In the genomic region with DNA sequence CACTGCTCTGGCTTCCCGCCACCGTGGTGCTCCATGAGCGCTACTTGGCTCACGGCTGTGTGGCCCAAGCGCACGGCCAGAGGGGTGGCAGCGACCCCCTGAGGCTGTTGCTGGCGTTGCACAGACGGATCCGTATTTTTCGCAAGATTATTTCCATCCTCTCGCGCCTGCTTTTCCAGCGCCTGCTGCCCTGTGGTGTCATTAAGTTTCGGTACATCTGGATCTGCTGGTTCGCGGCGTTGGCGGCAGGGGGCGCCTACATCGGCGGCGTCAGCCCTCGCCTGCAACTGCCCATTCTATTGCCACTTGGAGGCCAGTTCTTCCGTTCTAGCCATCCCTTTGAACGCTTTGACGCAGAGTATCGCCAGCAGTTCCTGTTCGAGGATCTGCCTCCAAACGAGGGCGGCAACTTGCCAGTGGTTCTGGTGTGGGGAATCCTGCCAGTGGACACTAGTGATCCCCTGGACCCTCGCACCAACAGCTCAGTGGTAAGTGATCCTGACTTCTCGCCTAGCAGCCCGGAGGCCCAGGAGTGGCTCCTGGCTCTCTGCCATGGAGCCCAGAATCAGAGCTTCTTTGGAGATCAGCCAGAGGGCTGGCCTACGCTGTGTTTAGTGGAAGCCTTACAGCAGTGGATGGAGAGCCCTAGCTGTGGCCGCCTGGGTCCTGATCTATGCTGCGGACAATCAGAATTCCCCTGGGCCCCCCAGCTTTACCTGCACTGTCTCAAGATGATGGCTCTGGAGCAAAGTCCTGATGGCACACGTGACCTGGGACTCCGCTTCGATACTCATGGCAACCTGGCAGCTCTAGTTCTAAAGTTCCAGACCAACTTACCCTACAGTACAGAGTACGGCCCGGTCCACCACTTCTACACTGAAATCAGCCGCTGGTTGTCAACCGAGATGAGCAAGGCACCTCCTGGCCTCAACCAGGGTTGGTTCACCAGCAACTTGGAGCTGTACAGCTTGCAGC, we compare ENCODE assay signal across 8 mouse cellular contexts. TPM values are rescaled to one million over a fixed set of nuclear protein-coding genes. Genes with fewer than 3 reads are reported as not detected.
DNase-seq lines count a peak whose midpoint lies in the region; ATAC-seq and TF ChIP-seq lines count a peak whose summit lies in the region.

No protein-coding gene starts in this region.

- peak; percentile 72 for DNase-seq in urinary bladder, postnatal 14 days (ENCODE audit: low spot score)
- no peak for DNase-seq in urinary bladder, postnatal 10 days (ENCODE audit: low spot score)
- DNase-seq in embryo, embryonic 9.5 days (ENCODE audit: extremely low spot score): peak; percentile 68
- DNase-seq in limb, embryonic 14.5 days (ENCODE audit: low spot score): peak; percentile 47
- peak; percentile 70 for DNase-seq in midbrain, embryonic 14.5 days
- peak; percentile 57 for DNase-seq in splenic B cell, adult 2 months (ENCODE audit: low read depth, low spot score)

- H3K9ac ChIP-seq in intestine, postnatal 0 days (ENCODE audit: low read depth, low read length): 0 out of 2 replicates have a peak overlapping the region, but pooled peaks have one; percentile 11
- H3K9ac ChIP-seq in limb, embryonic 14.5 days (ENCODE audit: low read depth, low read length, severe bottlenecking): no peak overlapping the region
- no peak overlapping the region for H3K9ac ChIP-seq in midbrain, embryonic 14.5 days (replicated peaks; ENCODE audit: low read length)

- no peaks in the 10 kb centered on the region; the same call in 1 of the 2 replicates for H3K4me1 ChIP-seq in intestine, postnatal 0 days (replicated peaks; ENCODE audit: control insufficient read depth, insufficient read depth, low read length)
- no peaks in the 10 kb centered on the region for H3K4me1 ChIP-seq in limb, embryonic 14.5 days (ENCODE audit: control insufficient read depth, insufficient read depth, low read length)
- no peaks in the 10 kb centered on the region for H3K4me1 ChIP-seq in midbrain, embryonic 14.5 days (ENCODE audit: control insufficient read depth, insufficient read depth, low read length)

- peak; percentile 76 for ATAC-seq in granulocyte monocyte progenitor cell, adult 5-6 weeks (replicated peaks; ENCODE audit: poor library complexity, severe bottlenecking)
- peak; percentile 65 for ATAC-seq in intestine, postnatal 0 days
- ATAC-seq in limb, embryonic 14.5 days (ENCODE audit: low FRiP score, low read depth): peak; percentile 37; the same call in 1 of the 2 replicates
- ATAC-seq in midbrain, embryonic 14.5 days (ENCODE audit: low FRiP score, low TSS enrichment): 0 out of 2 replicates have a peak, but pooled peaks have one; percentile 32

- peak overlapping the region; percentile 21 for H3K27ac ChIP-seq in intestine, postnatal 0 days (ENCODE audit: low read depth, low read length)
- H3K27ac ChIP-seq in limb, embryonic 14.5 days (replicated peaks; ENCODE audit: low read depth, low read length): no peak overlapping the region
- no peak overlapping the region for H3K27ac ChIP-seq in midbrain, embryonic 14.5 days (replicated peaks; ENCODE audit: low read depth, low read length)

- peak overlapping the region; percentile 60 for H3K4me2 ChIP-seq in intestine, postnatal 0 days (replicated peaks; ENCODE audit: low read depth)
- H3K4me2 ChIP-seq in limb, embryonic 14.5 days (replicated peaks; ENCODE audit: low read depth, low read length, severe bottlenecking): peak overlapping the region; percentile 39
- H3K4me2 ChIP-seq in midbrain, embryonic 14.5 days (ENCODE audit: low read length): peak overlapping the region; percentile 6; the same call in 1 of the 2 replicates

- WGBS in intestine, postnatal 0 days: 22% methylated on average over 44 of the region's 44 CpGs
- WGBS in limb, embryonic 14.5 days: 25% methylated on average over 44 of the region's 44 CpGs
- WGBS in midbrain, embryonic 14.5 days: 24% methylated on average over 44 of the region's 44 CpGs

- no peaks in the 10 kb centered on the region for H3K36me3 ChIP-seq in intestine, postnatal 0 days (ENCODE audit: control insufficient read depth, insufficient read depth)
- no peaks in the 10 kb centered on the region for H3K36me3 ChIP-seq in limb, embryonic 14.5 days (ENCODE audit: control insufficient read depth, insufficient read depth, low read length)
- H3K36me3 ChIP-seq in midbrain, embryonic 14.5 days (ENCODE audit: control insufficient read depth, insufficient read depth, low read length): peaks cover 63% of the 10 kb centered on the region
- H3K36me3 ChIP-seq in splenic B cell, adult 2 months (ENCODE audit: control insufficient read depth, insufficient read depth, low read length, poor library complexity, severe bottlenecking): no peaks in the 10 kb centered on the region

- peak overlapping the region; percentile 12; the same call in 1 of the 2 replicates for H3K4me3 ChIP-seq in intestine, postnatal 0 days (ENCODE audit: low read depth, low read length)
- H3K4me3 ChIP-seq in limb, embryonic 14.5 days (replicated peaks; ENCODE audit: low read length): 0 out of 2 replicates have a peak overlapping the region, but pooled peaks have one; percentile 5
- H3K4me3 ChIP-seq in midbrain, embryonic 14.5 days (replicated peaks; ENCODE audit: low read depth, low read length): no peak overlapping the region

- no peaks in the 10 kb centered on the region for H3K9me3 ChIP-seq in intestine, postnatal 0 days (ENCODE audit: control insufficient read depth)
- H3K9me3 ChIP-seq in limb, embryonic 14.5 days (ENCODE audit: control insufficient read depth, low read length): no peaks in the 10 kb centered on the region
- H3K9me3 ChIP-seq in midbrain, embryonic 14.5 days (ENCODE audit: control insufficient read depth, low read length): no peaks in the 10 kb centered on the region

- TF ChIP-seq POLR2A in limb, embryonic 14.5 days (IDR thresholded peaks at IDR 0.05; ENCODE audit: borderline replicate concordance, extremely low read depth, insufficient read depth, insufficient read length): no peak

- TF ChIP-seq CTCF in intestine, postnatal 0 days (IDR thresholded peaks at IDR 0.05; ENCODE audit: low read depth): peak; percentile 86

- 0 out of 2 replicates have a peak, but pooled peaks cover 3% of the 10 kb centered on the region for H3K27me3 ChIP-seq in intestine, postnatal 0 days (replicated peaks; ENCODE audit: control insufficient read depth, insufficient read depth, low read length)
- H3K27me3 ChIP-seq in limb, embryonic 14.5 days (ENCODE audit: control insufficient read depth, insufficient read depth, low read length): no peaks in the 10 kb centered on the region; the same call in 1 of the 2 replicates
- no peaks in the 10 kb centered on the region for H3K27me3 ChIP-seq in midbrain, embryonic 14.5 days (ENCODE audit: control insufficient read depth, insufficient read depth, low read length)
- H3K27me3 ChIP-seq in splenic B cell, adult 2 months (ENCODE audit: control insufficient read depth, insufficient read depth, low read length, poor library complexity, severe bottlenecking): no peaks in the 10 kb centered on the region

RNA-seq across cellular contexts. Expression of gene Disp2, which starts 11.3 kb away (rescaled TPM):
- not detected in 2 replicates for total RNA-seq in granulocyte monocyte progenitor cell, adult 5-6 weeks (2014; fragmentation: Nextera tagmentation)
- not detected in 2 replicates for total RNA-seq in granulocyte monocyte progenitor cell, adult 5-6 weeks (2017)
- polyA plus RNA-seq in intestine, postnatal 0 days (2015; fragmentation: Nextera tagmentation; extraction: Ambion mirVana): 2.5 and 3.1 TPM in 2 replicates
- 0.16 and 0.17 TPM in 2 replicates for polyA plus RNA-seq in limb, embryonic 14.5 days (2012; rRNA removed)
- polyA plus RNA-seq in limb, embryonic 14.5 days (2014; fragmentation: Nextera tagmentation; extraction: Ambion mirVana): 0.03 TPM in 1 of 2 replicates, not detected in the other
- 49.8 and 50.4 TPM in 2 replicates for polyA plus RNA-seq in midbrain, embryonic 14.5 days (2014; fragmentation: Nextera tagmentation; extraction: Ambion mirVana)

RNA-seq across cellular contexts. Expression of gene Phgr1, which starts 18.3 kb away (rescaled TPM):
- not detected in 2 replicates for total RNA-seq in granulocyte monocyte progenitor cell, adult 5-6 weeks (2014; fragmentation: Nextera tagmentation)
- total RNA-seq in granulocyte monocyte progenitor cell, adult 5-6 weeks (2017): not detected in 2 replicates
- 66.7 and 88.7 TPM in 2 replicates for polyA plus RNA-seq in intestine, postnatal 0 days (2015; fragmentation: Nextera tagmentation; extraction: Ambion mirVana)
- 1.00 TPM in 1 of 2 replicates, not detected in the other for polyA plus RNA-seq in limb, embryonic 14.5 days (2012; rRNA removed)
- not detected in 2 replicates for polyA plus RNA-seq in limb, embryonic 14.5 days (2014; fragmentation: Nextera tagmentation; extraction: Ambion mirVana)
- not detected in 2 replicates for polyA plus RNA-seq in midbrain, embryonic 14.5 days (2014; fragmentation: Nextera tagmentation; extraction: Ambion mirVana)

RNA-seq across cellular contexts. Expression of gene Knstrn, which starts 23.0 kb away (rescaled TPM):
- 57.9 and 61.3 TPM in 2 replicates for total RNA-seq in granulocyte monocyte progenitor cell, adult 5-6 weeks (2014; fragmentation: Nextera tagmentation)
- total RNA-seq in granulocyte monocyte progenitor cell, adult 5-6 weeks (2017): 190 and 228 TPM in 2 replicates
- 21.9 and 26.4 TPM in 2 replicates for polyA plus RNA-seq in intestine, postnatal 0 days (2015; fragmentation: Nextera tagmentation; extraction: Ambion mirVana)
- 40.1 and 67.0 TPM in 2 replicates for polyA plus RNA-seq in limb, embryonic 14.5 days (2012; rRNA removed)
- 81.3 and 89.2 TPM in 2 replicates for polyA plus RNA-seq in limb, embryonic 14.5 days (2014; fragmentation: Nextera tagmentation; extraction: Ambion mirVana)
- polyA plus RNA-seq in midbrain, embryonic 14.5 days (2014; fragmentation: Nextera tagmentation; extraction: Ambion mirVana): 17.8 and 32.5 TPM in 2 replicates

RNA-seq across cellular contexts. Expression of gene Ccdc9b, which starts 28.4 kb away (rescaled TPM):
- total RNA-seq in granulocyte monocyte progenitor cell, adult 5-6 weeks (2014; fragmentation: Nextera tagmentation): 0.92 and 2.3 TPM in 2 replicates
- 0.26 and 0.82 TPM in 2 replicates for total RNA-seq in granulocyte monocyte progenitor cell, adult 5-6 weeks (2017)
- 0.77 and 1.2 TPM in 2 replicates for polyA plus RNA-seq in intestine, postnatal 0 days (2015; fragmentation: Nextera tagmentation; extraction: Ambion mirVana)
- polyA plus RNA-seq in limb, embryonic 14.5 days (2012; rRNA removed): 1.7 and 1.8 TPM in 2 replicates
- polyA plus RNA-seq in limb, embryonic 14.5 days (2014; fragmentation: Nextera tagmentation; extraction: Ambion mirVana): 0.88 and 1.4 TPM in 2 replicates
- polyA plus RNA-seq in midbrain, embryonic 14.5 days (2014; fragmentation: Nextera tagmentation; extraction: Ambion mirVana): 0.59 and 0.73 TPM in 2 replicates

RNA-seq across cellular contexts. Expression of gene Inafm2, which starts 45.3 kb away (rescaled TPM):
- total RNA-seq in granulocyte monocyte progenitor cell, adult 5-6 weeks (2014; fragmentation: Nextera tagmentation): 27.9 and 30.3 TPM in 2 replicates
- total RNA-seq in granulocyte monocyte progenitor cell, adult 5-6 weeks (2017): 15.0 and 24.8 TPM in 2 replicates
- 24.7 and 26.2 TPM in 2 replicates for polyA plus RNA-seq in intestine, postnatal 0 days (2015; fragmentation: Nextera tagmentation; extraction: Ambion mirVana)
- polyA plus RNA-seq in limb, embryonic 14.5 days (2012; rRNA removed): 7.9 and 8.0 TPM in 2 replicates
- 24.4 and 27.9 TPM in 2 replicates for polyA plus RNA-seq in limb, embryonic 14.5 days (2014; fragmentation: Nextera tagmentation; extraction: Ambion mirVana)
- 25.2 and 30.8 TPM in 2 replicates for polyA plus RNA-seq in midbrain, embryonic 14.5 days (2014; fragmentation: Nextera tagmentation; extraction: Ambion mirVana)

Comparison
In these comparisons a context has a peak if more than half of its experiments do, and no peak if none do; other contexts are left out.
1. H3K4me2 ChIP-seq: peak in every context shown above with its lines; median percentile 60 in intestine, postnatal 0 days; 39 in limb, embryonic 14.5 days; 6 in midbrain, embryonic 14.5 days.
2. RNA of gene Disp2, which starts 11.3 kb away (polyA plus RNA-seq): 49.8 to 50.4 TPM in midbrain, embryonic 14.5 days; 2.5 to 3.1 TPM in intestine, postnatal 0 days and 0.03 to 0.17 TPM in limb, embryonic 14.5 days; every median in the first group is over 10 times any median in the second.
3. RNA of gene Phgr1, which starts 18.3 kb away (polyA plus RNA-seq): 66.7 to 88.7 TPM in intestine, postnatal 0 days; 1.00 TPM in limb, embryonic 14.5 days and not detected in midbrain, embryonic 14.5 days; every median in the first group is over 10 times any median in the second.
4. Peak in every context shown above with its lines, with median percentiles within 50 percentile points of each other: ATAC-seq.